Mouse (Mus musculus) skeletal muscle tissue, adult 2 months (tissue): ENCODE measurements around the gene Tmem274.

Experiments
- DNase-seq: peaks from one replicate; pipeline ENCODE4 v3.0.0-alpha.2; 2012; ENCODE audit warnings: low read depth, low spot score

Gene Tmem274

GRCm38 (mm10) chr4:149525170-149525569, 48.0 kb downstream of the Tmem274 start:
- no peak for DNase-seq

- DNase-seq, result no peak
Observed at GRCm38 (mm10) chr4:149525811-149526210, 48.6 kb downstream of the Tmem274 start.

- peak; percentile 56 for DNase-seq
Observed at GRCm38 (mm10) chr4:149526330-149526729, 49.2 kb downstream of the Tmem274 start.

- DNase-seq, result no peak
Observed at GRCm38 (mm10) chr4:149527621-149528354, 50.6 kb downstream of the Tmem274 start.

GRCm38 (mm10) chr4:149529691-149530090, 52.5 kb downstream of the Tmem274 start:
- DNase-seq, result no peak
